In genomic region chr2:38023054-38023740, GRCm38 (mm10) we compare ENCODE assay signal across 12 mouse cellular contexts.
DNase-seq lines count a peak whose midpoint lies in the region; ATAC-seq and TF ChIP-seq lines count a peak whose summit lies in the region.
"Had no signal": no experiment of that assay in that cellular context is flagged by ENCODE, and none has a peak within 500 bp of the region (broad histone marks: within the 10 kb centered on the region; RNA-seq: fewer than 3 reads in every experiment).

No protein-coding gene starts in this region.

- DNase-seq in kidney, postnatal 14 days = peak; percentile 42
- peak; percentile 94 for DNase-seq in brain, adult 2 months (ENCODE audit: low read depth, low spot score)
- DNase-seq in cerebellum, adult 2 months = peak; percentile 82 to 91
- DNase-seq in left cerebral cortex, adult 2 months (ENCODE audit: extremely low spot score in 1 of 2, low spot score in 2 of 2) = no peak
- no peak for DNase-seq in testis, postnatal 10 days (ENCODE audit: low spot score)
- DNase-seq: heart, adult 11 months; lung, adult 2 months; thymus, postnatal 25 days had no signal

- WGBS in kidney, embryonic 14.5 days = 69% methylated on average over 9 of the region's 9 CpGs
- WGBS in cerebellum, adult 2 months = 15% methylated on average over 9 of the region's 9 CpGs
- 74% methylated on average over 9 of the region's 9 CpGs for WGBS in neural tube, embryonic 15.5 days

- H3K27me3 ChIP-seq in kidney, embryonic 14.5 days (ENCODE audit: control insufficient read depth, insufficient read depth, low read length) = no peaks in the 10 kb centered on the region
- H3K27me3 ChIP-seq in cerebellum, adult 2 months (ENCODE audit: control insufficient read depth, insufficient read depth, low read length) = no peaks in the 10 kb centered on the region
- H3K27me3 ChIP-seq in neural tube, embryonic 15.5 days (replicated peaks) = no peaks in the 10 kb centered on the region
- H3K27me3 ChIP-seq: CH12.LX; limb, embryonic 13.5 days had no signal

- intact Hi-C loops in left cerebral cortex, adult 2 months (cut with DNase I) = no loop called here

- H3K9ac ChIP-seq in kidney, embryonic 14.5 days (ENCODE audit: low read depth, low read length) = no peak overlapping the region
- no peak overlapping the region for H3K9ac ChIP-seq in neural tube, embryonic 15.5 days (replicated peaks)
- H3K9ac ChIP-seq: limb, embryonic 13.5 days had no signal

- no peaks in the 10 kb centered on the region for H3K36me3 ChIP-seq in kidney, embryonic 14.5 days (ENCODE audit: control insufficient read depth, insufficient read depth, low read length)
- no peaks in the 10 kb centered on the region for H3K36me3 ChIP-seq in neural tube, embryonic 15.5 days
- H3K36me3 ChIP-seq: limb, embryonic 13.5 days had no signal

- H3K4me3 ChIP-seq in kidney, embryonic 14.5 days (ENCODE audit: low read length) = no peak overlapping the region
- H3K4me3 ChIP-seq in cerebellum, adult 2 months (replicated peaks; ENCODE audit: insufficient read depth, low read depth, low read length) = no peak overlapping the region
- H3K4me3 ChIP-seq in left cerebral cortex, adult 2 months = no peak overlapping the region
- no peak overlapping the region for H3K4me3 ChIP-seq in neural tube, embryonic 15.5 days (replicated peaks)
- H3K4me3 ChIP-seq: limb, embryonic 13.5 days had no signal

- no peak for ATAC-seq in kidney, embryonic 14.5 days (ENCODE audit: low FRiP score, low TSS enrichment)
- no peak for ATAC-seq in neural tube, embryonic 15.5 days (ENCODE audit: low FRiP score)

- TF ChIP-seq POLR2A in cerebellum, adult 2 months (IDR thresholded peaks at IDR 0.05; ENCODE audit: borderline replicate concordance, insufficient read depth, low read length) = no peak

- no peak overlapping the region for H3K27ac ChIP-seq in kidney, embryonic 14.5 days (ENCODE audit: low read depth, low read length)
- no peak overlapping the region for H3K27ac ChIP-seq in cerebellum, adult 2 months (ENCODE audit: insufficient read depth, low read length)
- peak overlapping the region; percentile 66 for H3K27ac ChIP-seq in left cerebral cortex, adult 2 months
- H3K27ac ChIP-seq in neural tube, embryonic 15.5 days (replicated peaks) = no peak overlapping the region
- H3K27ac ChIP-seq: limb, embryonic 13.5 days had no signal

- H3K9me3 ChIP-seq in kidney, embryonic 14.5 days (ENCODE audit: control insufficient read depth, low read length) = no peaks in the 10 kb centered on the region
- no peaks in the 10 kb centered on the region for H3K9me3 ChIP-seq in neural tube, embryonic 15.5 days (replicated peaks)
- H3K9me3 ChIP-seq: limb, embryonic 13.5 days had no signal

- no peak for TF ChIP-seq CTCF in cerebellum, adult 2 months (IDR thresholded peaks at IDR 0.05; ENCODE audit: borderline replicate concordance, insufficient read depth, low read depth, low read length)
- TF ChIP-seq CTCF in left cerebral cortex, adult 2 months (IDR thresholded peaks at IDR 0.05) = no peak

- no peak overlapping the region for H3K4me2 ChIP-seq in kidney, embryonic 14.5 days (replicated peaks; ENCODE audit: low read depth, low read length)
- H3K4me2 ChIP-seq in neural tube, embryonic 15.5 days = no peak overlapping the region
- H3K4me2 ChIP-seq: limb, embryonic 13.5 days had no signal

- H3K4me1 ChIP-seq in kidney, embryonic 14.5 days (ENCODE audit: control insufficient read depth, insufficient read depth, low read length) = no peaks in the 10 kb centered on the region
- peaks cover 14% of the 10 kb centered on the region; the same call in 1 of the 2 replicates for H3K4me1 ChIP-seq in cerebellum, adult 2 months (ENCODE audit: control insufficient read depth, insufficient read depth, low read length)
- H3K4me1 ChIP-seq in neural tube, embryonic 15.5 days = no peaks in the 10 kb centered on the region
- H3K4me1 ChIP-seq: limb, embryonic 13.5 days had no signal

Comparison
In these comparisons a context has a peak if more than half of its experiments do, and no peak if none do; other contexts are left out.
1. DNase-seq: peak in kidney, postnatal 14 days (single experiment), brain, adult 2 months (single experiment) and cerebellum, adult 2 months (2 of 2); none in left cerebral cortex, adult 2 months (0 of 2) and testis, postnatal 10 days (single experiment).